Mouse (Mus musculus) limb, embryonic 12.5 days (tissue): ENCODE measurements around the gene Tma7. TPM values are rescaled to one million over a fixed set of nuclear protein-coding genes. Genes with fewer than 3 reads are reported as not detected.

ENCODE experiments used
- ATAC-seq: fragments of 200-750 bp; cut with Nextera tagmentation; 2 replicates; pipeline ENCODE4 v1.8.0; 2017; ENCODE audit warnings: low read depth, moderate TSS enrichment; ENCODE audit not compliant: insufficient number of reproducible peaks, insufficient read depth, low FRiP score, low TSS enrichment
- H3K27ac ChIP-seq: fragments of 300-500 bp; sonication (generic); 2 replicates; pipeline ENCODE4 v1.5.1; 2016; ENCODE audit warnings: mild to moderate bottlenecking, moderate library complexity
- H3K27me3 ChIP-seq: fragments of 300-500 bp; sonication (generic); 2 replicates; pipeline ENCODE4 v1.6.1; 2016; ENCODE audit warnings: mild to moderate bottlenecking, moderate library complexity
- H3K36me3 ChIP-seq: fragments of 300-500 bp; sonication (generic); 2 replicates; pipeline ENCODE4 v1.6.1; 2016; ENCODE audit warnings: mild to moderate bottlenecking, moderate library complexity
- H3K4me1 ChIP-seq: fragments of 300-500 bp; sonication (generic); replicated peaks from 2 replicates; pipeline ENCODE4 v1.6.1; 2016
- H3K4me2 ChIP-seq: fragments of 300-500 bp; sonication (generic); 2 replicates; pipeline ENCODE4 v1.6.1; 2016; ENCODE audit warnings: mild to moderate bottlenecking, moderate library complexity
- H3K4me3 ChIP-seq: fragments of 300-500 bp; sonication (generic); replicated peaks from 2 replicates; pipeline ENCODE4 v1.5.1; 2016; ENCODE audit warnings: mild to moderate bottlenecking
- H3K9ac ChIP-seq: fragments of 300-500 bp; sonication (generic); replicated peaks from 2 replicates; pipeline ENCODE4 v1.6.1; 2016; ENCODE audit warnings: mild to moderate bottlenecking, moderate library complexity
- H3K9me3 ChIP-seq: fragments of 300-500 bp; sonication (generic); 2 replicates; pipeline ENCODE4 v1.6.1; 2016; ENCODE audit warnings: mild to moderate bottlenecking, moderate library complexity
- WGBS: fragments of 180-500 bp; shearing (Covaris S2); methylation state at CpG from one replicate; pipeline ENCODE4 v1.1.7; 2016; 5-methylcytosine and 5-hydroxymethylcytosine counted together
- polyA plus RNA-seq: library from polyadenylated mRNA; unstranded; fragments of >200 nt; fragmentation: Nextera tagmentation; extraction: Ambion mirVana; gene quantifications from 2 replicates; pipeline ENCODE4 v1.2.1, GENCODE M21; 2016

Gene Tma7
- polyA plus RNA-seq, 1 experiment from 2014 or later = 867 TPM

DNA sequence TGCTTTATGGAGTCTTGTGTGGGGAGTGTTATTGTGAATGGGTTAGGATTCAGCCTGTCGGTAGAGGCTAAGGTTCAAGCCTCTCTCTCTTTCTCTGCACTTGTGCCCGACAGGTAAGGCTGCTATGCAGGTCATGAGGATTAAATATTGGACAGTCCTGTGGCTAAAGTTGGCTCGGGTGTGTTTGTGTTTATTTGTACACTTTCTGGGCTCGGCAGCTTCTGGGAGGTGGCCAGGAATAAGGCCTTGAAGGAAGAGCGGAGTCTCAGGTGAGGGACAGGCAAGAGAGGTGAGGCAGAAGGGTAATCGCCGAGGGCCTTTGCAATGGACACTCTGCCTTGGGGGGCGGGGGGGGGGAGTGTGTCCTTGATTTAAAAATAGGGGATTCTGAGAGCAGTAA is 42.2 kb downstream of the Tma7 start:
- 79% methylated on average over 8 of the region's 8 CpGs for WGBS
- no peak for ATAC-seq
- Histone ChIP-seq H3K4me2 (peak overlapping the region; percentile 80; the same call in 1 of the 2 replicates), H3K9ac (no peak overlapping the region), H3K9me3 (no peaks in the 10 kb centered on the region), H3K27me3 (no peaks in the 10 kb centered on the region), H3K36me3 (peaks cover 4% of the 10 kb centered on the region; the same call in 1 of the 2 replicates), H3K4me1 (peaks cover 29% of the 10 kb centered on the region), H3K4me3 (no peak overlapping the region), H3K27ac (no peak overlapping the region)

DNA sequence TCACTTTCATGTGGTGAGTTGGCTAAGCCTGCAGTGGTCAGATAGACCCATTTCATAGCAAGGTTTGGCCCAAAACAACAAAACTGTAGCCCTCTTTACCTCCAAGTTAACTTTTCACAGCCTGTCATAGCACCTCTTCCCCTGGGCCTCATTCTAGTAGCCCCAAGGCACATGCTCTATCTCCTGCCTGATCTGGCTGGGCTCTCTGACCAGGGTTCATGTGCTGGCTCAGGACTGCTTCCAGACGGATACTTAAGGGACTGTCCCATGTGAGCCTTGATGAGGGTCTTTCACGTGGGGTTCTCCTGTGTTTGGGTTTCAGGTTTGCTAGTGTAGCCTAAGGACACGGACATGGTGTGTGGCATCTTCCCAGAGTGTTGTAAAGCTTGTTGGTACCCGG is 42.7 kb downstream of the Tma7 start:
- Histone ChIP-seq H3K4me1 (peaks cover 29% of the 10 kb centered on the region), H3K9ac (no peak overlapping the region), H3K4me2 (peak overlapping the region; percentile 80; the same call in 1 of the 2 replicates), H3K4me3 (peak overlapping the region; percentile 75; the same call in 1 of the 2 replicates), H3K36me3 (peaks cover 4% of the 10 kb centered on the region; the same call in 1 of the 2 replicates), H3K27ac (no peak overlapping the region), H3K27me3 (no peaks in the 10 kb centered on the region), H3K9me3 (no peaks in the 10 kb centered on the region)
- ATAC-seq = no peak
- WGBS = 75% methylated on average over 4 of the region's 4 CpGs

DNA sequence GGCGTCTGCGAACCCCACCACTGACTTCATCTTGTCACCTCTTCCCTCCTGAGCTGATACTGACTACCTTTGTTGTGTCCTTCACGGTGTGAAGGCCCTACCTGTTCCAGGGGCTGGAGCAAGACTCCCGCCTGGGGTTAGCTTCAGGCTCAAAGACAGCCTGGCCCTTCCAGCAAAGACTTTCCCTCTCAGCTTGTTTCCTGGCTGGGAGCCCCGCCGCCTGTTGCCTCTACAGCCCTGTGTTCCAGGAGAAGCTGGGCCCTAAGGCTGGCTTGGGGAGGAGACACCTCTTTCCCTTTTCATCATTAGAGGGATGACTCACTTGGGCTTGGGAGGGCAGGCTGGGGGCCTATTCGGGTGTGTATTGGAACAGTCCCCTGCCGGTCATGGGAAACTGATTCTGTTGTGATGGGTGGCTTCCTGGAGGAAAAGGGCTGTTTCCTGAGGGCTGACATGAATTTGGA is 43.5 kb downstream of the Tma7 start:
- H3K4me3 ChIP-seq = peak overlapping the region; percentile 75
- peak overlapping the region; percentile 64; the same call in 1 of the 2 replicates for H3K27ac ChIP-seq
- H3K9me3 ChIP-seq = no peaks in the 10 kb centered on the region
- peak overlapping the region; percentile 80 for H3K4me2 ChIP-seq
- H3K36me3 ChIP-seq = no peaks in the 10 kb centered on the region
- ATAC-seq = peak; percentile 40
- H3K27me3 ChIP-seq = no peaks in the 10 kb centered on the region
- H3K4me1 ChIP-seq = peaks cover 29% of the 10 kb centered on the region
- WGBS = 18% methylated on average over 8 of the region's 8 CpGs
- peak overlapping the region; percentile 78 for H3K9ac ChIP-seq

DNA sequence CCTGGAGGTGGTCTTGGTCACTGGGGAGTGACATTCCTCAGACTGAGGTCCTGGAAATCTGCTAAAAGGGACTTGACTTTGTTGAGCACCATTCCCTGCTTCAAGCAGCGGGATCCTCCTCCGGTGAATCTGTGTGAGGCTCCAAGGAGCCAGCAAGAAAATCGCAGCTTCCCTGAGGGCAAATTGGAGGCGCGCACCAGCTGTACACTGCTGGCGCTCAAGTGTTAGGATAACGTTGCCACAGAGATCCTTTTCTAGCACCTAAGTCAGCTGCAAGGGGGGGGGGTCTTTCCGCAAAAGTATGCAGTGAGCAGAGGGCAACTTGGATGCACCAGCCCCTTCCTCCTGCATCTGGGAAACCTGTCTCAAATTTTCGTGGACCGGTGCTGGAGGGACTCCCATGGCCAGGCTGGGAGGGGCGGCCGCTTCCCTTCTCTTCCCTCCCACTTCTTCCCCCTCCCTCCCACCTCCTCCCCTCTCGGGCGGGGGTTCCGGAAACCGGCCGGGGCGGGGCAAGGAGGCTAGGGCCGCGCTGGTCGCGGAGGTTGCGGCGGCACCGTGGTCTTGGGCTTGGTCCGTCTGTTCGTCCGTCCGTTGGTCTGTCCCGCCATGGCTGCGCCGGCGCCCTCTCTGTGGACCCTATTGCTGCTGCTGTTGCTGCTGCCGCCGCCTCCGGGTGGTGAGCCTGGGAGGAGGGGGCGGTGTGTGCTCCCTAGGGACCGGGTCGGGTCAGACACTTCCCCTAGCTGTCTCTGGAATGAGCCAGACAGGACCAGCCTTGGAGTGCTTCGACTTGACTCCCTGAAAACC is 44.1 kb downstream of the Tma7 start, which contains the start of gene Shisa5:
TSS of gene Shisa5 (plus strand) at position 480 of the 810 bp plus-strand sequence.
- under 1% methylated on average over 40 of the region's 40 CpGs for WGBS
- Histone ChIP-seq H3K4me3 (peak within 1 kb of the TSS; percentile 75), H3K27ac (peak within 1 kb of the TSS; percentile 64; the same call in 1 of the 2 replicates), H3K36me3 (no peaks in the 10 kb centered on the region), H3K9ac (peak within 1 kb of the TSS; percentile 78), H3K4me2 (peak within 1 kb of the TSS; percentile 80), H3K4me1 (peaks cover 29% of the 10 kb centered on the region), H3K27me3 (no peaks in the 10 kb centered on the region), H3K9me3 (no peaks in the 10 kb centered on the region; the same call in 1 of the 2 replicates)
- peak; percentile 89 for ATAC-seq

DNA sequence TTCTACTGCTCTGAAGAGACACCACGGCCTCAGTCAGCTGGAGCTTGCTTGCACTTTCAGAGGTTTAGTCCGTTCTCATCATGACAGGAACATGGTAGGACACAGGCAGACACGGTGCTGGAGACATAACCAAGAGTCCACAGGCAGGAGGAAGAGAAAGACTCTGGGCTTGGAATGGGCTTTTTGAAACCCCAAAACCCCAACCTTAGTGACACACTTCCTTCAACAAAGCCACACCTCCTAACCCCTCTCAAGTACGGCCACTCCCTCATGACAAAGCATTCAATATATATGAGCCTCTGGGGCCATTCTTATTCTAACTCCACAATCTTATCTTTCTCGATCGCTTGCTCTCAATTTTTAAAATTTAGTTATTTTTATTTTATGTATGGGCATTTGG is 50.0 kb downstream of the Tma7 start:
- peaks cover 8% of the 10 kb centered on the region; the same call in 1 of the 2 replicates for H3K36me3 ChIP-seq
- H3K9ac ChIP-seq = no peak overlapping the region
- H3K4me3 ChIP-seq = no peak overlapping the region
- no peaks in the 10 kb centered on the region; the same call in 1 of the 2 replicates for H3K9me3 ChIP-seq
- no peak overlapping the region for H3K27ac ChIP-seq
- H3K4me2 ChIP-seq = no peak overlapping the region
- WGBS = 92% methylated on average over 6 of the region's 6 CpGs
- no peak for ATAC-seq
- no peaks in the 10 kb centered on the region for H3K4me1 ChIP-seq
- no peaks in the 10 kb centered on the region for H3K27me3 ChIP-seq

DNA sequence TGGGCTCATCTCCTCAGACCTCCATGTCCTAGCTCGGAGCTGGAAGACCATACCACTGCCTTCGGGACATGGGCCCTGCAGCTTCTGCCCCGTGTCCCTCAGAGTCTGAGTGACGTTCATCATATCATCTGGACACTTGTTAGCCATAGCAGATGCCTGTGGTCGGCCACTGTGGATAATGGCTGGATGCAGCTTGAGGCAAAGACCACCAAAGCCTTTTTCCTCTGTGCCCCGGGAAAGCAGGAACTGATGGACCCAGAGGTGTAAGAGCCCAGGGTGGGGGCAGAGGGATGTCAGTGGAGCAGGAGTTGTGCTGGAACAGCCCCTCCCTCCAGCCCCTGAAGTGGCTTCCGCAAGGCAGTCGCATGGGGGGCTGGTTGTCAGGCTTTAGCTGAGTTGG is 50.7 kb downstream of the Tma7 start:
- no peak overlapping the region for H3K9ac ChIP-seq
- no peak overlapping the region for H3K27ac ChIP-seq
- ATAC-seq = no peak
- no peaks in the 10 kb centered on the region for H3K27me3 ChIP-seq
- peaks cover 10% of the 10 kb centered on the region; the same call in 1 of the 2 replicates for H3K36me3 ChIP-seq
- WGBS = 82% methylated on average over 8 of the region's 8 CpGs
- H3K4me3 ChIP-seq = no peak overlapping the region
- H3K9me3 ChIP-seq = no peaks in the 10 kb centered on the region; the same call in 1 of the 2 replicates
- no peaks in the 10 kb centered on the region for H3K4me1 ChIP-seq
- H3K4me2 ChIP-seq = no peak overlapping the region

DNA sequence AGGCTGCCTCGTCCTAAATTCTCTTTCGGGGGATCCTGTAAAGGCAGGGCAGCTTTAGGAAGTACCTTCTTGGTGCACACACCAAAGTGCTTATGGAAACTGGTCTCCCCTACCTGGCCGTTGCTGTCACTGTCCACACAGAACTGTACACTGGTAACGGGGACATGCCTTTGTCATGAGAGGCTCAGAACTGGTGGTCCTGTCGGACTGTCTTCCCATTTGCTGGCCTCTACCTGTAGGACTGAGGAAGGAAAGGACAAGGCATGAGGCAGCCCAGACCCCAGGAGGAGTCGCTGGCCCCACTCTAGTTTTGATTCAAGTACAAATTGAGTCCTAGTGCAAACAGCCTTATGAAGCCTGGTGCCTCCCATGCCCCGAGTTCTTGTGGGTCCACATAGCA is 51.4 kb downstream of the Tma7 start:
- peaks cover 15% of the 10 kb centered on the region; the same call in 1 of the 2 replicates for H3K36me3 ChIP-seq
- ATAC-seq = no peak
- no peak overlapping the region for H3K9ac ChIP-seq
- WGBS = 88% methylated on average over 7 of the region's 7 CpGs
- H3K27me3 ChIP-seq = no peaks in the 10 kb centered on the region
- no peak overlapping the region for H3K4me2 ChIP-seq
- H3K9me3 ChIP-seq = no peaks in the 10 kb centered on the region; the same call in 1 of the 2 replicates
- no peak overlapping the region for H3K4me3 ChIP-seq
- no peak overlapping the region for H3K27ac ChIP-seq
- H3K4me1 ChIP-seq = no peaks in the 10 kb centered on the region

DNA sequence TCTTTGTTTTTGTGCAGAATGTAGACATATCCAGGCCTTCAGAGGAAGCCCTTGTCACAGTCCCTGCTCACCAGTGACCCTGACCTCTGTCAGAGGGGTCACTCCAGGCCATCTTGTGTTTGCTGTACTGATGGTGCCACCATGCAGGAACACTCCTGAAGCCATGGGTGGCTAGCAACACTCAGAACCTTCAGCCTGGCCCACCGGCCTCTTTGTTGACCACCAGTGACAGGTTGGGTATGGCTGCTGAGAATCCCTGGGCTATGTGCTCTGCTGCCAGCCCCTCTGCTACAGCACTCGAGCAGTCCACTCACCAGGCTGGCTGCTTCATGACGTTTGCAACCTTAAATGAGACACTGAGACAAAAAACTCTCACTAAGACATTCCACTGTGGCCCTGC is 52.1 kb downstream of the Tma7 start:
- WGBS = 64% methylated on average over 3 of the region's 3 CpGs
- Histone ChIP-seq H3K4me2 (no peak overlapping the region), H3K4me1 (no peaks in the 10 kb centered on the region), H3K4me3 (no peak overlapping the region), H3K27ac (no peak overlapping the region), H3K9me3 (no peaks in the 10 kb centered on the region; the same call in 1 of the 2 replicates), H3K9ac (no peak overlapping the region), H3K27me3 (no peaks in the 10 kb centered on the region), H3K36me3 (peaks cover 22% of the 10 kb centered on the region; the same call in 1 of the 2 replicates)
- no peak for ATAC-seq

DNA sequence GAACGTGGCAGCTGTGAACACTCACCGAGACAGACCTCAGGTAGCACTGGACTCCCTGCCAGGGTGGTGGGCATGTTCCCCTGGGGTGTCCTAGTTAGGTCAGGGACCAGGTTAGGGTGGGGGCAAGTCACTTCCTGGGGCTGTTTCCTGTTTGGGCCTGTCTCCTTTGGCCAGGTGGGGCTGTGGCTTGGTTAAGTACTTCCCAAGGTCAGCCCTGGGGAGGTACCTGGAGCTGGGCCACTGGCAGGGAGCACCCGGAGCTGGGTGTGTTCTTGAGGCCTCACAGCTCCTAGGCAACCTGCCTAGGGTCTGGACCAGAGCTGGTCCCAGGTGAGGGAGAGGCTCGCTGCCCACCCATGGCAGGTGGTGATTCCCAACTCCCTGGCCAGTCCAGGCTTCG is 53.5 kb downstream of the Tma7 start:
- no peak overlapping the region for H3K9ac ChIP-seq
- H3K4me1 ChIP-seq = no peaks in the 10 kb centered on the region
- H3K9me3 ChIP-seq = no peaks in the 10 kb centered on the region; the same call in 1 of the 2 replicates
- WGBS = 80% methylated on average over 5 of the region's 5 CpGs
- H3K4me2 ChIP-seq = no peak overlapping the region
- no peak for ATAC-seq
- H3K4me3 ChIP-seq = no peak overlapping the region
- no peaks in the 10 kb centered on the region for H3K27me3 ChIP-seq
- peaks cover 27% of the 10 kb centered on the region; the same call in 1 of the 2 replicates for H3K36me3 ChIP-seq
- no peak overlapping the region for H3K27ac ChIP-seq

DNA sequence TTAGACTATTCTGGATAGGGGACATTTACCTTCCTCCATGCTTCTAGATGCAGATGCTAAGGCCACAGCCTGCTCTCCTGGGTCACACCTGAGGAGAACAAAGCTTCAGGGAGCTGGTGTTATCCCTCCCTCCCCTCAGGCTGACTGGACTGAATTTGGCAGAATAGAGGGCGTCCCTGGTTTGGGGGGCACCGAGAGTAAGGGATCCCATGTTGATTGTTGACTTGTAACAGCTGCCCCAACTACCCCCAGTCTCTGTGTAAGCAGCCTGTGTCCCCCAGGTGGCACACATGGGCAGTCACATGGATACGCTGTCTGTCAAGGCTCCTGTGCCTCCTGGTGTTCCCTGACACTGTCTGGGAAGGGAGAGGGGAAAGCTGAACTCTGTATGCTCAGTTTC is 54.0 kb downstream of the Tma7 start:
- 87% methylated on average over 3 of the region's 3 CpGs for WGBS
- Histone ChIP-seq H3K9ac (no peak overlapping the region), H3K9me3 (no peaks in the 10 kb centered on the region; the same call in 1 of the 2 replicates), H3K36me3 (peaks cover 28% of the 10 kb centered on the region), H3K4me1 (no peaks in the 10 kb centered on the region), H3K4me3 (no peak overlapping the region), H3K27ac (no peak overlapping the region), H3K4me2 (no peak overlapping the region), H3K27me3 (no peaks in the 10 kb centered on the region)
- ATAC-seq = no peak

DNA sequence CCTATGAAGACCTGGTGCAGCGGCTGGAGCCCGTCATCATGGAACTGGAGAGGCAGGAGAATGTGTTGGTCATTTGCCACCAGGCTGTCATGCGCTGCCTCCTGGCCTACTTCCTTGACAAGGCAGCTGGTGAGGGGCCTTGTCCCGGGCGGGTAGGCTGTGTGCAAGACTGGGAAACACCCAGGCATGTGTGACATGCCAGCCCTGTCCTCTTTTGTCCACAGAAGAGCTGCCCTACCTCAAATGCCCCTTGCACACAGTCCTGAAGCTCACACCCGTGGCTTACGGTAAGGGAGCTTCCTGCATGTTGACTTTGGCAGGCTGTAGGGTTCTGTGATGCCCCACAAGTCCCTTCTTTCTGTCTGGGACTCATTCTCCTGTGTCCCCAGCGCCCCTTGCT is 54.9 kb downstream of the Tma7 start:
- H3K4me1 ChIP-seq = no peaks in the 10 kb centered on the region
- H3K36me3 ChIP-seq = peaks cover 34% of the 10 kb centered on the region
- no peak overlapping the region for H3K9ac ChIP-seq
- WGBS = 89% methylated on average over 8 of the region's 8 CpGs
- no peaks in the 10 kb centered on the region for H3K27me3 ChIP-seq
- no peak for ATAC-seq
- no peak overlapping the region for H3K4me3 ChIP-seq
- no peak overlapping the region for H3K4me2 ChIP-seq
- no peaks in the 10 kb centered on the region for H3K9me3 ChIP-seq
- H3K27ac ChIP-seq = no peak overlapping the region
